Mouse (Mus musculus) lung, postnatal 0 days (tissue): Measurements from ENCODE around the gene Mrvi1.

Experiments
- CTCF ChIP-seq: IDR thresholded peaks from 2 replicates; pipeline ENCODE4 v1.5.1; 2016; ENCODE audit warnings: antibody characterized with exemption, mild to moderate bottlenecking
- EP300 ChIP-seq: IDR thresholded peaks from 2 replicates; pipeline ENCODE4 v1.6.1; 2016; ENCODE audit warnings: antibody characterized with exemption, mild to moderate bottlenecking, control low read depth

GRCm38 (mm10) chr7:110982764-110983163 lies 503 bp upstream of the Mrvi1 start:
- TF ChIP-seq CTCF, result peak; percentile 75
- no peak for TF ChIP-seq EP300
